Mouse (Mus musculus): ENCODE data around the gene Ctsw. TPM values are rescaled to one million over a fixed set of nuclear protein-coding genes. Genes with fewer than 3 reads are reported as not detected.

The Ctsw gene
- polyA plus RNA-seq, 1 experiment from 2014 or later: 4.5 TPM

Other genes starting within 250 kb of the Ctsw start
- gene Pacs1, start 195.4 kb downstream of the Ctsw start, polyA plus RNA-seq (2015; fragmentation: Nextera tagmentation; extraction: Ambion mirVana): 47.6 and 51.0 TPM in 2 replicates
- 300 and 331 TPM in 2 replicates for gene Sf3b2, start 173.1 kb downstream of the Ctsw start, polyA plus RNA-seq (2015; fragmentation: Nextera tagmentation; extraction: Ambion mirVana)
- 37.8 and 42.0 TPM in 2 replicates for gene Gal3st3, start 170.2 kb downstream of the Ctsw start, polyA plus RNA-seq (2015; fragmentation: Nextera tagmentation; extraction: Ambion mirVana)
- not detected in 2 replicates for gene Catsper1, start 132.8 kb downstream of the Ctsw start, polyA plus RNA-seq (2015; fragmentation: Nextera tagmentation; extraction: Ambion mirVana)
- gene Cst6, start 118.9 kb downstream of the Ctsw start, polyA plus RNA-seq (2015; fragmentation: Nextera tagmentation; extraction: Ambion mirVana): 8.0 and 10.0 TPM in 2 replicates
- 42.6 and 42.8 TPM in 2 replicates for gene Eif1ad, start 101.8 kb downstream of the Ctsw start, polyA plus RNA-seq (2015; fragmentation: Nextera tagmentation; extraction: Ambion mirVana)
- 312 and 353 TPM in 2 replicates for gene Banf1, start 101.3 kb downstream of the Ctsw start, polyA plus RNA-seq (2015; fragmentation: Nextera tagmentation; extraction: Ambion mirVana)
- 66.5 and 72.8 TPM in 2 replicates for gene Sart1, start 79.8 kb downstream of the Ctsw start, polyA plus RNA-seq (2015; fragmentation: Nextera tagmentation; extraction: Ambion mirVana)
- gene Tsga10ip, start 66.0 kb downstream of the Ctsw start, polyA plus RNA-seq (2015; fragmentation: Nextera tagmentation; extraction: Ambion mirVana): 0.59 TPM in 1 of 2 replicates, not detected in the other
- 300 and 329 TPM in 2 replicates for gene Drap1, start 43.5 kb downstream of the Ctsw start, polyA plus RNA-seq (2015; fragmentation: Nextera tagmentation; extraction: Ambion mirVana)
- gene AI837181, start 43.4 kb downstream of the Ctsw start, polyA plus RNA-seq (2015; fragmentation: Nextera tagmentation; extraction: Ambion mirVana): 84.7 and 87.3 TPM in 2 replicates
- gene Fosl1, start 21.0 kb downstream of the Ctsw start, polyA plus RNA-seq (2015; fragmentation: Nextera tagmentation; extraction: Ambion mirVana): 0.45 TPM in 1 of 2 replicates, not detected in the other
- 12.6 and 15.0 TPM in 2 replicates for gene Ccdc85b, start 10.6 kb downstream of the Ctsw start, polyA plus RNA-seq (2015; fragmentation: Nextera tagmentation; extraction: Ambion mirVana)
- 151 and 154 TPM in 2 replicates for gene Fibp, start 7.9 kb downstream of the Ctsw start, polyA plus RNA-seq (2015; fragmentation: Nextera tagmentation; extraction: Ambion mirVana)
- gene Efemp2, start 5.4 kb upstream of the Ctsw start, polyA plus RNA-seq (2015; fragmentation: Nextera tagmentation; extraction: Ambion mirVana): 54.0 and 62.6 TPM in 2 replicates
- 48.0 and 48.4 TPM in 2 replicates for gene Mus81, start 19.9 kb upstream of the Ctsw start, polyA plus RNA-seq (2015; fragmentation: Nextera tagmentation; extraction: Ambion mirVana)
- 3,233 and 3,320 TPM in 2 replicates for gene Cfl1, start 21.9 kb upstream of the Ctsw start, polyA plus RNA-seq (2015; fragmentation: Nextera tagmentation; extraction: Ambion mirVana)
- gene 1700020D05Rik, start 35.3 kb upstream of the Ctsw start, polyA plus RNA-seq (2015; fragmentation: Nextera tagmentation; extraction: Ambion mirVana): 0.20 and 0.42 TPM in 2 replicates
- 82.1 and 103 TPM in 2 replicates for gene Snx32, start 42.0 kb upstream of the Ctsw start, polyA plus RNA-seq (2015; fragmentation: Nextera tagmentation; extraction: Ambion mirVana)
- 0.06 and 2.0 TPM in 2 replicates for gene Ovol1, start 92.1 kb upstream of the Ctsw start, polyA plus RNA-seq (2015; fragmentation: Nextera tagmentation; extraction: Ambion mirVana)
- gene Ap5b1, start 99.5 kb upstream of the Ctsw start, polyA plus RNA-seq (2015; fragmentation: Nextera tagmentation; extraction: Ambion mirVana): 2.7 and 4.7 TPM in 2 replicates
- gene Rnaseh2c, start 133.4 kb upstream of the Ctsw start, polyA plus RNA-seq (2015; fragmentation: Nextera tagmentation; extraction: Ambion mirVana): 68.2 and 81.5 TPM in 2 replicates
- 64.9 and 66.2 TPM in 2 replicates for gene Kat5, start 141.7 kb upstream of the Ctsw start, polyA plus RNA-seq (2015; fragmentation: Nextera tagmentation; extraction: Ambion mirVana)
- gene Rela, start 169.0 kb upstream of the Ctsw start, polyA plus RNA-seq (2015; fragmentation: Nextera tagmentation; extraction: Ambion mirVana): 31.6 and 39.2 TPM in 2 replicates
- gene Sipa1, start 195.2 kb upstream of the Ctsw start, polyA plus RNA-seq (2015; fragmentation: Nextera tagmentation; extraction: Ambion mirVana): 19.1 and 21.7 TPM in 2 replicates
- 12.7 and 18.3 TPM in 2 replicates for gene Map3k11, start 220.2 kb upstream of the Ctsw start, polyA plus RNA-seq (2015; fragmentation: Nextera tagmentation; extraction: Ambion mirVana)
- gene Pcnx3, start 220.4 kb upstream of the Ctsw start, polyA plus RNA-seq (2015; fragmentation: Nextera tagmentation; extraction: Ambion mirVana): 21.0 and 23.4 TPM in 2 replicates
- 0.35 and 0.45 TPM in 2 replicates for gene Kcnk7, start 235.9 kb upstream of the Ctsw start, polyA plus RNA-seq (2015; fragmentation: Nextera tagmentation; extraction: Ambion mirVana)

All from neural tube, embryonic 15.5 days (tissue).